Mouse (Mus musculus): ENCODE measurements at regions not wholly inside any gene's neighbourhood (a gene's known extent, or its start where the extent isn't known, plus 50 kb on each side); places are given as distances from the start of the nearest gene placed in this dataset.
"Not testable (repeated sequence)": the region's sequence is repeated elsewhere in the genome, so short reads cannot be mapped to it uniquely, and the experiment has no call there.

GRCm38 (mm10) chr1:164744955-164745608, 51.4 kb upstream of the Dpt start:
- no peak for DNase-seq (ENCODE audit: low read depth, low spot score)
- POLR2A ChIA-PET, result no interaction called here
- in situ Hi-C loops (cut with MboI; ENCODE audit: low pct_unique_long_range_greater_than_20kb), result no loop called here
- CTCF ChIA-PET, result interaction anchor here (0.8 to 1.6 kb wide), 3 partner anchors 9 to 382 kb away, joined by 3 read pairs; no protein-coding TSS in a partner anchor
- ATAC-seq, result no peak
- H3K27me3 ChIP-seq, result no peaks in the 10 kb centered on the region
- peak; percentile 64 for TF ChIP-seq CTCF (IDR thresholded peaks at IDR 0.05)

- no peaks in the 10 kb centered on the region for H3K27me3 ChIP-seq
- in situ Hi-C loops (cut with MboI; ENCODE audit: low pct_unique_long_range_greater_than_20kb), result no loop called here
- DNase-seq (ENCODE audit: low read depth, low spot score) (no peak), ATAC-seq (no peak)
- ChIA-PET POLR2A (no interaction called here), CTCF (interaction anchor here (0.8 to 1.6 kb wide), 3 partner anchors 8 to 382 kb away, joined by 3 read pairs; no protein-coding TSS in a partner anchor)
- no peak for TF ChIP-seq CTCF (IDR thresholded peaks at IDR 0.05)
Observed at GRCm38 (mm10) chr1:164744499-164744898, 51.9 kb upstream of the Dpt start.

- ATAC-seq; DNase-seq (ENCODE audit: low read depth, low spot score); in situ Hi-C loops (cut with MboI; ENCODE audit: low pct_unique_long_range_greater_than_20kb); H3K27me3 ChIP-seq; POLR2A ChIA-PET; CTCF ChIA-PET: not testable (repeated sequence)
Observed at GRCm38 (mm10) chr1:164742897-164743296, 53.5 kb upstream of the Dpt start.

- DNase-seq (ENCODE audit: low read depth, low spot score) (no peak), ATAC-seq (no peak)
- ChIA-PET POLR2A (interaction anchor here (0.5 kb wide), 1 partner anchor 281 kb away, joined by 5 read pairs; no protein-coding TSS in a partner anchor), CTCF (interaction anchor here (0.8 to 1.0 kb wide), 2 partner anchors 9 to 289 kb away, joined by 3 read pairs; no protein-coding TSS in a partner anchor)
- H3K27me3 ChIP-seq, result no peaks in the 10 kb centered on the region
- TF ChIP-seq CTCF (IDR thresholded peaks at IDR 0.05), result no peak
- in situ Hi-C loops (cut with MboI; ENCODE audit: low pct_unique_long_range_greater_than_20kb), result no loop called here
Observed at GRCm38 (mm10) chr1:164735646-164736045, 60.8 kb upstream of the Dpt start.

GRCm38 (mm10) chr1:164733741-164734140, 62.7 kb upstream of the Dpt start:
- in situ Hi-C loops (cut with MboI; ENCODE audit: low pct_unique_long_range_greater_than_20kb), result no loop called here
- POLR2A ChIA-PET, result interaction anchor here (0.6 kb wide), 1 partner anchor 23 kb away, joined by 3 read pairs; no protein-coding TSS in a partner anchor
- no peak for TF ChIP-seq CTCF (IDR thresholded peaks at IDR 0.05)

GRCm38 (mm10) chr1:164722054-164722453, 74.4 kb upstream of the Dpt start:
- in situ Hi-C loops (cut with MboI; ENCODE audit: low pct_unique_long_range_greater_than_20kb), result no loop called here
- ChIA-PET POLR2A (interaction anchor here (1.2 kb wide), 1 partner anchor 269 kb away, joined by 3 read pairs; no protein-coding TSS in a partner anchor), CTCF (no interaction called here)
- DNase-seq (ENCODE audit: low read depth, low spot score) (no peak), ATAC-seq (no peak)
- TF ChIP-seq CTCF (IDR thresholded peaks at IDR 0.05), result no peak
- no peaks in the 10 kb centered on the region for H3K27me3 ChIP-seq

More at GRCm38 (mm10) chr1:164733741-164734140, 62.7 kb upstream of the Dpt start:
- no peak for ATAC-seq
- H3K27me3 ChIP-seq, result no peaks in the 10 kb centered on the region
- CTCF ChIA-PET, result no interaction called here
- DNase-seq (ENCODE audit: low read depth, low spot score), result no peak

- ATAC-seq, result no peak
- in situ Hi-C loops (cut with MboI; ENCODE audit: low pct_unique_long_range_greater_than_20kb), result no loop called here
- no peak for DNase-seq (ENCODE audit: low read depth, low spot score)
Observed at GRCm38 (mm10) chr1:164714905-164715304, 81.5 kb upstream of the Dpt start.

GRCm38 (mm10) chr1:164713798-164714551, 82.5 kb upstream of the Dpt start:
- ATAC-seq, result peak; percentile 73
- DNase-seq (ENCODE audit: low read depth, low spot score), result peak; percentile 69
- TF ChIP-seq CTCF (IDR thresholded peaks at IDR 0.05), result no peak
- in situ Hi-C loops (cut with MboI; ENCODE audit: low pct_unique_long_range_greater_than_20kb), result no loop called here
- POLR2A ChIA-PET, result interaction anchor here (2.1 kb wide), 1 partner anchor 257 kb away, joined by 6 read pairs; no protein-coding TSS in a partner anchor
- CTCF ChIA-PET, result interaction anchor here (1.3 to 5.0 kb wide), 4 partner anchors 12 to 191 kb away, joined by 3 to 22 read pairs (median 4); no protein-coding TSS in a partner anchor
- no peaks in the 10 kb centered on the region for H3K27me3 ChIP-seq

More at GRCm38 (mm10) chr1:164714905-164715304, 81.5 kb upstream of the Dpt start:
- ChIA-PET POLR2A (no interaction called here), CTCF (interaction anchor here (1.4 to 5.0 kb wide), 3 partner anchors 13 to 190 kb away, joined by 3 to 22 read pairs (median 5); no protein-coding TSS in a partner anchor)
- no peaks in the 10 kb centered on the region for H3K27me3 ChIP-seq
- TF ChIP-seq CTCF (IDR thresholded peaks at IDR 0.05), result no peak

GRCm38 (mm10) chr1:164712514-164712913, 83.9 kb upstream of the Dpt start:
- in situ Hi-C loops (cut with MboI; ENCODE audit: low pct_unique_long_range_greater_than_20kb), result no loop called here
- no peak for DNase-seq (ENCODE audit: low read depth, low spot score)
- CTCF ChIA-PET, result interaction anchor here (5.0 kb wide), 1 partner anchor 11 kb away, joined by 22 read pairs; no protein-coding TSS in a partner anchor
- no peaks in the 10 kb centered on the region for H3K27me3 ChIP-seq
- TF ChIP-seq CTCF (IDR thresholded peaks at IDR 0.05), result no peak
- POLR2A ChIA-PET, result interaction anchor here (2.1 kb wide), 1 partner anchor 255 kb away, joined by 6 read pairs; no protein-coding TSS in a partner anchor
- ATAC-seq, result no peak

GRCm38 (mm10) chr1:164704397-164705091, 91.9 kb upstream of the Dpt start:
- ChIA-PET CTCF (no interaction called here), POLR2A (no interaction called here)
- in situ Hi-C loops (cut with MboI; ENCODE audit: low pct_unique_long_range_greater_than_20kb), result no loop called here
- no peaks in the 10 kb centered on the region for H3K27me3 ChIP-seq
- DNase-seq (ENCODE audit: low read depth, low spot score) (no peak), ATAC-seq (no peak)
- no peak for TF ChIP-seq CTCF (IDR thresholded peaks at IDR 0.05)

All from Patski (cell line).